Mouse (Mus musculus): ENCODE measurements around the gene 9030624G23Rik. TPM values are rescaled to one million over a fixed set of nuclear protein-coding genes. Genes with fewer than 3 reads are reported as not detected.

The 9030624G23Rik gene
- total RNA-seq (2023), result not detected

DNA sequence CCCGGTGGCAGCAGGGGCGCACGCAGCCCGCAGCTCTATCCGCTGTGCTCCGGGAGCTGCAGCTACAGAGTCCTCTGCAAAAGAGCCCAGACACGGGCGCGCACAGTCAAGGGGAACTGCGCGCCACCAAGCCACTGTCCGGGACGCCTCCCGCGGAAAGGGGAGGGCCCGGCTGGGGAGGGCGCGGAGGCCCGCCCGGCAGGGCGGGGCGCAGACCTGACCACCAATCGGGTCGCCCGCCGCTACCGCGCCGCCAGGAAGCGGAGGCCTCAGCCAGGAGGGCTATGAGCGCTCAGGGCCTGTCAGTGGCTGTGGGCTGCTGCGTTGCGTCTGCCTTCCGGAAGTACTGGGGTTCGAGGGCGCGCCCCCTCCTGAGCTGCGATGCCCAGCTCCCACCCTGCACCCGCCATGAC, at the start of gene 9030624G23Rik:
9030624G23Rik (minus strand) TSS at position 139 of the 413 bp plus-strand sequence.

Measured in CD4-positive naive resting alpha-beta T cell, adult 57 days (primary cell).